Mouse (Mus musculus) CH12.LX (cell line): Measurements from ENCODE around the gene Cep63. TPM values are rescaled to one million over a fixed set of nuclear protein-coding genes. Genes with fewer than 3 reads are reported as not detected.

Experiments
- DNase-seq: peaks from one replicate; pipeline ENCODE4 v3.0.0-alpha.2; 2013; ENCODE audit errors: extremely low read depth
- H3K27ac ChIP-seq: 2 replicates; pipeline ENCODE4 v1.5.1; 2012; ENCODE audit warnings: low read depth, mild to moderate bottlenecking, control low read depth, moderate library complexity; ENCODE audit not compliant: insufficient read depth
- H3K27me3 ChIP-seq: replicated peaks from 2 replicates; pipeline ENCODE3; 2012; ENCODE audit warnings: inconsistent platforms
- H3K36me3 ChIP-seq, 2 experiments: replicated peaks in 1 of 2; 2 replicates each; pipeline versions ENCODE3 to v1.6.1; 2012; ENCODE audit warnings: inconsistent platforms in 1 of 2, low read length in 1 of 2, mild to moderate bottlenecking in 1 of 2, mixed read lengths in 1 of 2, moderate library complexity in 1 of 2; ENCODE audit not compliant: control insufficient read depth in 1 of 2, insufficient read depth in 1 of 2
- H3K4me1 ChIP-seq, 2 experiments: 2 replicates each; pipeline ENCODE4 v1.6.1; 2012; ENCODE audit warnings: inconsistent platforms in 1 of 2, moderate library complexity in 1 of 2; ENCODE audit not compliant: insufficient read depth in 2 of 2, control insufficient read depth in 1 of 2
- H3K4me2 ChIP-seq: 2 replicates; pipeline ENCODE4 v1.6.1; 2012; ENCODE audit warnings: low read depth, mild to moderate bottlenecking, control low read depth; ENCODE audit not compliant: poor library complexity, insufficient read depth, severe bottlenecking
- H3K4me3 ChIP-seq, 3 experiments: fragments of 150-350 bp in 1 of 3; sonication (generic) in 1 of 3; replicated peaks in 1 of 3; 2 replicates each; pipeline versions ENCODE3 to v1.5.1; 2011 to 2012; ENCODE audit warnings: low read depth in 2 of 3, low read length in 2 of 3, mild to moderate bottlenecking in 2 of 3, moderate library complexity in 2 of 3, control low read depth in 1 of 3, improper control_type of control experiment in 1 of 3, inconsistent platforms in 1 of 3, mixed read lengths in 1 of 3; ENCODE audit not compliant: poor library complexity in 1 of 3
- H3K79me2 ChIP-seq: replicated peaks from 2 replicates; pipeline ENCODE4 v1.6.1; 2012; ENCODE audit warnings: mild to moderate bottlenecking, moderate library complexity; ENCODE audit not compliant: control insufficient read depth, poor library complexity, insufficient read depth, severe bottlenecking; ENCODE audit errors: extremely low read depth
- H3K9ac ChIP-seq: 2 replicates; pipeline ENCODE4 v1.6.1; 2012; ENCODE audit warnings: low read depth, mild to moderate bottlenecking, control low read depth, moderate library complexity; ENCODE audit not compliant: insufficient read depth
- H3K9me3 ChIP-seq: replicated peaks from 2 replicates; pipeline ENCODE3; 2012; ENCODE audit warnings: low read length, inconsistent platforms, mixed read lengths
- CHD2 ChIP-seq: IDR thresholded peaks from 2 replicates; pipeline ENCODE4 v1.6.1; 2011; ENCODE audit warnings: low read length, improper control_type of control experiment
- CTCF ChIP-seq, 2 experiments: IDR thresholded peaks in 1 of 2; conservative IDR thresholded peaks in 1 of 2; 2 replicates each; pipeline ENCODE4 v1.5.1; 2011 to 2012; ENCODE audit warnings: low read depth in 2 of 2, low read length in 2 of 2, improper control_type of control experiment in 1 of 2, inconsistent platforms in 1 of 2, mild to moderate bottlenecking in 1 of 2, moderate library complexity in 1 of 2
- ELF1 ChIP-seq: IDR thresholded peaks from 2 replicates; pipeline ENCODE4 v1.6.1; 2014; ENCODE audit warnings: low read depth, mild to moderate bottlenecking, inconsistent platforms, low read length, improper control_type of control experiment
- EP300 ChIP-seq: IDR thresholded peaks from 2 replicates; pipeline ENCODE4 v1.6.1; 2011; ENCODE audit warnings: low read length, improper control_type of control experiment
- ETS1 ChIP-seq: conservative IDR thresholded peaks from 2 replicates; pipeline ENCODE4 v1.6.1; 2012; ENCODE audit warnings: low read depth, mild to moderate bottlenecking, inconsistent platforms, low read length, improper control_type of control experiment, moderate library complexity
- IRF4 ChIP-seq: IDR thresholded peaks from 2 replicates; pipeline ENCODE4 v1.6.1; 2014; ENCODE audit warnings: low read depth, mild to moderate bottlenecking, inconsistent platforms, low read length, improper control_type of control experiment
- JUN ChIP-seq: IDR thresholded peaks from 2 replicates; pipeline ENCODE4 v1.6.1; 2011; ENCODE audit warnings: low read depth, mild to moderate bottlenecking, low read length, improper control_type of control experiment, moderate library complexity; ENCODE audit not compliant: insufficient read depth
- MAX ChIP-seq: IDR thresholded peaks from 2 replicates; pipeline ENCODE4 v1.6.1; 2011; ENCODE audit warnings: low read length, improper control_type of control experiment
- MAZ ChIP-seq: IDR thresholded peaks from 2 replicates; pipeline ENCODE4 v1.6.1; 2012; ENCODE audit warnings: low read depth, mild to moderate bottlenecking, inconsistent platforms, low read length, improper control_type of control experiment, moderate library complexity
- NRF1 ChIP-seq: IDR thresholded peaks from 2 replicates; pipeline ENCODE4 v1.6.1; 2014; ENCODE audit warnings: low read depth, mild to moderate bottlenecking, inconsistent platforms, low read length, improper control_type of control experiment, moderate library complexity
- PAX5 ChIP-seq: IDR thresholded peaks from 2 replicates; pipeline ENCODE4 v1.6.1; 2012; ENCODE audit warnings: low read length, inconsistent platforms, mixed read lengths
- POLR2A ChIP-seq: IDR thresholded peaks from 2 replicates; pipeline ENCODE4 v1.6.1; 2011; ENCODE audit warnings: low read depth, mild to moderate bottlenecking, improper control_type of control experiment, low read length
- RAD21 ChIP-seq: IDR thresholded peaks from 2 replicates; pipeline ENCODE4 v1.6.1; 2011; ENCODE audit warnings: low read depth, mild to moderate bottlenecking, low read length, improper control_type of control experiment, moderate library complexity
- TCF12 ChIP-seq: IDR thresholded peaks from 2 replicates; pipeline ENCODE4 v1.6.1; 2014; ENCODE audit warnings: low read depth, mild to moderate bottlenecking, inconsistent platforms, low read length, improper control_type of control experiment
- UBTF ChIP-seq: IDR thresholded peaks from 2 replicates; pipeline ENCODE4 v1.6.1; 2012; ENCODE audit warnings: low read depth, mild to moderate bottlenecking, inconsistent platforms, low read length, improper control_type of control experiment, moderate library complexity
- ZC3H11A ChIP-seq: IDR thresholded peaks from 2 replicates; pipeline ENCODE4 v1.6.1; 2012; ENCODE audit warnings: low read depth, mild to moderate bottlenecking, inconsistent platforms, low read length, improper control_type of control experiment
- ZMIZ1 ChIP-seq: IDR thresholded peaks from 2 replicates; pipeline ENCODE4 v1.6.1; 2012; ENCODE audit warnings: low read depth, mild to moderate bottlenecking, inconsistent platforms, low read length, improper control_type of control experiment
- ZNF384 ChIP-seq: IDR thresholded peaks from 2 replicates; pipeline ENCODE4 v1.6.1; 2012; ENCODE audit warnings: low read depth, low read length, improper control_type of control experiment, inconsistent platforms
- dilution Hi-C: fragments of 300-500 bp; cut with MboI; formaldehyde crosslinking; loops from 2 replicates; pipeline ENCODE4 v1.14.3; 2020; ENCODE audit warnings: low sequenced_read_pairs; ENCODE audit not compliant: extremely low pct_unique_long_range_greater_than_20kb, extremely low pct_ligation_motif_present
- in situ Hi-C: fragments of 300-500 bp; cut with MboI; formaldehyde crosslinking; loops from 3 replicates; pipeline ENCODE4 v1.14.3; 2019; ENCODE audit warnings: low sequenced_read_pairs, low pct_ligation_motif_present, low pct_unique_long_range_greater_than_20kb, mixed read lengths
- polyA plus RNA-seq: library from polyadenylated mRNA; unstranded; fragments of >175 nt; gene quantifications from 2 replicates; pipeline ENCODE4 v1.2.1, GENCODE M21; 2012; ENCODE audit warnings: low read depth; ENCODE audit not compliant: insufficient read length
- total RNA-seq, 2 experiments: library from RNA; depleted of rRNA; stranded (reverse); fragments of 300-350 nt in 1 of 2; fragments of >200 nt in 1 of 2; gene quantifications; 2 replicates each; pipeline ENCODE4 v1.2.3; 2012 to 2014

The Cep63 gene
- total and polyA plus RNA-seq, 3 experiments: 18.7 to 45.6 (median 27.3) TPM

DNA sequence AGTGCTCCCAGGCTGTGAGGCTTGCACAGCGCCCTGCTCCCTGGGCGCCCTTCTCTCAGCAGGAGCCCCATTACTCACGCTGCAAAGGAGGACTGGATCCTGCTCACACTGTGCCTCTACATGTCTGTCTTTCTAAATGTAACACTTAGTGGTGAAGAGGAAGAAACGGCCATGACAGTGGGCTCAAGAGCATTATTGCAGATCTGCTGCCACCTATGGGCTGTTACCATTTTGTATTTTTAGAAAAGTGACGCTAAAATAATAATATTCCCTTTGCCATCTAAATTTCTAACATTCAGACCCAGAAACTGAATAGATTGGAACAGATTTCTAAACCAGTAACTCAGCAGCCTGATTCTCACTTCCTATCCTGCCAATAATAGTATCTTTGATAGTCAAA is 18.9 kb downstream of the Cep63 start:
- no peak overlapping the region for H3K4me3 ChIP-seq
- in situ Hi-C loops: no loop called here
- no peak overlapping the region for H3K9ac ChIP-seq
- no peak overlapping the region for H3K4me2 ChIP-seq
- H3K9me3 ChIP-seq: no peaks in the 10 kb centered on the region
- DNase-seq: no peak
- dilution Hi-C loops: no loop called here
- H3K4me1 ChIP-seq: peaks cover 0 to 2% of the 10 kb centered on the region in 2 experiments; a peak in 1 of 4 replicates
- no peak for TF ChIP-seq TCF12
- peak; percentile 44 for TF ChIP-seq RAD21
- TF ChIP-seq CTCF (conservative IDR thresholded peaks at IDR 0.05 in 1 of 2, IDR thresholded peaks at IDR 0.05 in 1 of 2; ENCODE audit: low read depth in 2 of 2, low read length in 2 of 2): peak in 1 of 2 experiments; percentile 53; a peak in 2 of 4 replicates
- TF ChIP-seq ZNF384: no peak
- H3K36me3 ChIP-seq: peaks cover 22 to 55% of the 10 kb centered on the region in 2 experiments
- H3K27me3 ChIP-seq: no peaks in the 10 kb centered on the region
- no peak overlapping the region for H3K27ac ChIP-seq
- no peaks in the 10 kb centered on the region for H3K79me2 ChIP-seq

DNA sequence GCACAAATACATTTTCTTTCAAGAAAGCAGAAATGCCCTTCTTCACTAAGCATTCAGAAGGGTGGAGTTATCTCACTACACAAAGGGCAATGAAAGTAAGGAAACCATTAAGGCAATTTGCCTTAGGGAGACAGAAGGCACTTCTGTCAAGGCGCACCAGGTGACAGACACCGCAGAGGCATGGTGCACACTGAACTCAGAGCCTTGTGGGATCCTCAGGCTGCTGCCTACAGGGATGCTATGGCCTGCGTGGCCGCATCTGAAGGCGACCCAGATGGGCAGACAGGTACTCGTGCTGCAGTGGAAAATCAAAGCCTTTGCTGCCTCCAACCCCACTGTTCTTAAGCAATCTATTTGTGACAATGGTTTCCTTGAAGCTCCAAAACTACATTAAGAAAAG is 21.2 kb downstream of the Cep63 start:
- in situ Hi-C loops (no loop called here), dilution Hi-C loops (no loop called here)
- TF ChIP-seq ELF1 (no peak), CHD2 (no peak), EP300 (no peak), JUN (no peak), PAX5 (no peak), RAD21 (no peak), IRF4 (no peak), ETS1 (no peak), MAX (no peak), UBTF (no peak), ZMIZ1 (no peak), NRF1 (no peak), POLR2A (no peak), ZC3H11A (no peak), CTCF (conservative IDR thresholded peaks at IDR 0.05 in 1 of 2, IDR thresholded peaks at IDR 0.05 in 1 of 2; ENCODE audit: low read depth in 2 of 2, low read length in 2 of 2) (no peak), MAZ (no peak)
- H3K27me3 ChIP-seq: no peaks in the 10 kb centered on the region
- H3K4me1 ChIP-seq: no peaks in the 10 kb centered on the region
- no peak overlapping the region for H3K27ac ChIP-seq
- H3K9me3 ChIP-seq: no peaks in the 10 kb centered on the region
- H3K4me2 ChIP-seq: no peak overlapping the region
- no peak overlapping the region for H3K4me3 ChIP-seq
- H3K9ac ChIP-seq: no peak overlapping the region
- no peak for DNase-seq
- peaks cover 24 to 58% of the 10 kb centered on the region in 2 experiments for H3K36me3 ChIP-seq
- no peaks in the 10 kb centered on the region for H3K79me2 ChIP-seq
